Mouse (Mus musculus) kidney, adult 2 months (tissue): Measurements from ENCODE around the gene Cyp26b1.

Experiments
- CTCF ChIP-seq: fragments of 200-500 bp; conservative IDR thresholded peaks from 2 replicates; pipeline ENCODE4 v1.5.1; 2011; ENCODE audit warnings: low read depth, mild to moderate bottlenecking, control low read depth, low read length, moderate library complexity, mixed read lengths; ENCODE audit not compliant: insufficient read depth, insufficient read length
- POLR2A ChIP-seq: fragments of 200-500 bp; IDR thresholded peaks from one replicate; pipeline ENCODE4 v1.6.1; 2011; ENCODE audit warnings: low read depth, low read length, control low read depth

GRCm38 (mm10) chr6:84561171-84561570, 32.5 kb downstream of the Cyp26b1 start:
- TF ChIP-seq CTCF = no peak
- TF ChIP-seq POLR2A = no peak
